Mouse (Mus musculus): ENCODE data around the gene Man2b1. TPM values are rescaled to one million over a fixed set of nuclear protein-coding genes. Genes with fewer than 3 reads are reported as not detected.
"Not testable (repeated sequence)": the region's sequence is repeated elsewhere in the genome, so short reads cannot be mapped to it uniquely, and the experiment has no call there.

The Man2b1 gene
- polyA plus RNA-seq, 1 experiment from 2014 or later: 40.1 TPM

- 74% methylated on average over 9 of the region's 9 CpGs for WGBS
- Histone ChIP-seq H3K36me3 (peaks cover 40% of the 10 kb centered on the region), H3K27ac (no peak overlapping the region), H3K4me3 (no peak overlapping the region), H3K9me3 (no peaks in the 10 kb centered on the region), H3K4me2 (no peak overlapping the region), H3K4me1 (peaks cover 14% of the 10 kb centered on the region), H3K9ac (no peak overlapping the region), H3K27me3 (no peaks in the 10 kb centered on the region)
- no peak for ATAC-seq (ENCODE audit: borderline replicate concordance, extremely low read depth, low FRiP score, low TSS enrichment)
Observed at GRCm38 (mm10) chr8:85076001-85076400, 7.1 kb upstream of the Man2b1 start.

DNA sequence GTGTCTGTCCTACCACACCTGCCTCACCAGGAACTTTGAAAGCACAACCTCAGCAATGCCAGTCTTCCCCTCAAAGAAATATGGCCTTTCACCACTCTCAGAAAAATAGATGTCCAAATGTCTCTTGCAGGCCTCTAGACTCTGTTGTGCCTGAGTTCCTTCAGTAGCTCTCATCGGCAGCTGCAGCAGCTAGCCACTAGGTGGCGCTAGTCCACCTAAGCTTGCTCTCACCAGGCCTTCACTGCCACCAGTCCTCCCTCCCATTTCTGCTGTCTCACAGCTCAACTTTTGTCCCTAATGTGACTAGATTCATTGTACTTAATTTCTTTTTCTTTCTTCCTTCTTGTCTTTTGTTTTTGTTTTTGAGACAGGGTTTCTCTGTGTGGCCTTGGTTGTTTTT is 6.1 kb upstream of the Man2b1 start:
- no peak overlapping the region for H3K9ac ChIP-seq
- 0% methylated on average over 2 of the region's 2 CpGs for WGBS
- peaks cover 40% of the 10 kb centered on the region for H3K36me3 ChIP-seq

GRCm38 (mm10) chr8:85080214-85080531 is 2.9 kb upstream of the Man2b1 start:
- Histone ChIP-seq H3K4me3 (peak overlapping the region; percentile 74), H3K27me3 (no peaks in the 10 kb centered on the region), H3K4me2 (peak overlapping the region; percentile 84), H3K27ac (0 out of 2 replicates have a peak overlapping the region, but pooled peaks have one; percentile 89), H3K9me3 (no peaks in the 10 kb centered on the region), H3K4me1 (peaks cover 23% of the 10 kb centered on the region), H3K9ac (peak overlapping the region; percentile 83), H3K36me3 (peaks cover 23% of the 10 kb centered on the region)
- WGBS: under 1% methylated on average over 25 of the region's 25 CpGs
- no peak for ATAC-seq (ENCODE audit: borderline replicate concordance, extremely low read depth, low FRiP score, low TSS enrichment)

More for the DNA sequence above, 6.1 kb upstream of the Man2b1 start:
- Histone ChIP-seq H3K27me3 (no peaks in the 10 kb centered on the region), H3K4me1 (peaks cover 17% of the 10 kb centered on the region), H3K9me3 (no peaks in the 10 kb centered on the region), H3K4me2 (no peak overlapping the region), H3K4me3 (no peak overlapping the region), H3K27ac (no peak overlapping the region)
- no peak for ATAC-seq (ENCODE audit: borderline replicate concordance, extremely low read depth, low FRiP score, low TSS enrichment)

- Histone ChIP-seq H3K27me3 (no peaks in the 10 kb centered on the region), H3K4me3 (peak within 1 kb of the TSS; percentile 74), H3K27ac (peak within 1 kb of the TSS; percentile 89), H3K4me1 (peaks cover 23% of the 10 kb centered on the region), H3K4me2 (peak within 1 kb of the TSS; percentile 84), H3K36me3 (peaks cover 20% of the 10 kb centered on the region), H3K9me3 (no peaks in the 10 kb centered on the region), H3K9ac (peak within 1 kb of the TSS; percentile 83)
- WGBS: 0% methylated on average over 30 of the region's 30 CpGs
- ATAC-seq (ENCODE audit: borderline replicate concordance, extremely low read depth, low FRiP score, low TSS enrichment): peak; percentile 21; the same call in 1 of the 2 replicates
Observed at GRCm38 (mm10) chr8:85080532-85081215, 2.4 kb upstream of the Man2b1 start, which contains the start of gene Wdr83os. TSS of gene Wdr83os (plus strand) at chr8:85080740.

DNA sequence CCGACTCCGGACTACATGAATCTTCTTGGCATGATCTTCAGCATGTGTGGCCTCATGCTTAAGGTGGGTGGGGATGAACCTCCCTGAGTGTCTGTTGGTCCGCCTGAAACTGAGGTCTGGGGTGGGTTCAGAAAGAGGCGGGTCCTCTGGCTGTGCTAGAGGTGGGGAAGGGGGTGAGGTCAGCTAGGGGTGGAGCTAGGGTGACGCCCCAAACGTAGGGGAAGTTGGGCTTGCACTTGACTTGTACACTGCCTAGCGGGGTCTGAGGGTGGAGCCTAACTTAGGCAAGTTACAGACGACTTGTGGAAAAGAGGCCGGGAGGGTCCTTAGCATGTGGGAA is 1.9 kb upstream of the Man2b1 start, which contains the start of gene Wdr83:
TSS of gene Wdr83 (minus strand) at position 91 of the 340 bp plus-strand sequence.
- Histone ChIP-seq H3K4me1 (peaks cover 23% of the 10 kb centered on the region), H3K27me3 (no peaks in the 10 kb centered on the region), H3K9me3 (no peaks in the 10 kb centered on the region), H3K4me3 (peak within 1 kb of the TSS; percentile 74), H3K36me3 (peaks cover 18% of the 10 kb centered on the region), H3K27ac (peak within 1 kb of the TSS; percentile 89), H3K4me2 (peak within 1 kb of the TSS; percentile 84), H3K9ac (peak within 1 kb of the TSS; percentile 83)
- peak; percentile 52 for ATAC-seq (ENCODE audit: borderline replicate concordance, extremely low read depth, low FRiP score, low TSS enrichment)
- 3% methylated on average over 9 of the region's 9 CpGs for WGBS

GRCm38 (mm10) chr8:85082169-85082568 is 901 bp upstream of the Man2b1 start:
- H3K27ac ChIP-seq; H3K4me3 ChIP-seq; ATAC-seq (ENCODE audit: borderline replicate concordance, extremely low read depth, low FRiP score, low TSS enrichment); H3K9ac ChIP-seq; H3K27me3 ChIP-seq; H3K9me3 ChIP-seq: not testable (repeated sequence)
- WGBS: 88% methylated on average over 4 of the region's 4 CpGs
- Histone ChIP-seq H3K36me3 (peaks cover 18% of the 10 kb centered on the region), H3K4me2 (peak overlapping the region; percentile 84; the same call in 1 of the 2 replicates), H3K4me1 (peaks cover 23% of the 10 kb centered on the region)

DNA sequence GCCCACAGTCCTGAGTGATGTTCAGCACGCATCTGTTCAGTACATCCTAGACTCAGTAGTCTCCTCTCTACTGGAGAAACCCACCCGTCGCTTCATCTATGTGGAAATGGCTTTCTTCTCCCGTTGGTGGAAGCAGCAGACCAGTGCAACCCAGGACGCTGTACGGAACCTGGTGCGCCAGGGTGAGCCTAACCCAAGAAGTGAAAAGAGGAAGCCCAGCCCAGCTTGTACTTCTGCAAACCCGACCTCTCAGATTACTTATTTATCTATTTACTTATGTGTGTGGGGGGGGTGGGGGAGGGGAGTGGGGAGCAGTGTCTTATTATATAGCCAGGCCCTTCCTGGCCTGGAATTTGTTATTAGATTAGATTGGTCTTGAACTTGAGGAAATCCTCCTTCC is 1.6 kb downstream of the Man2b1 start:
- H3K4me2 ChIP-seq: no peak overlapping the region

GRCm38 (mm10) chr8:85086238-85086637 is 3.2 kb downstream of the Man2b1 start:
- no peaks in the 10 kb centered on the region for H3K9me3 ChIP-seq
- 80% methylated on average over 3 of the region's 3 CpGs for WGBS
- H3K9ac ChIP-seq: no peak overlapping the region
- no peak overlapping the region for H3K4me2 ChIP-seq
- no peak overlapping the region for H3K4me3 ChIP-seq
- H3K27ac ChIP-seq: no peak overlapping the region
- ATAC-seq (ENCODE audit: borderline replicate concordance, extremely low read depth, low FRiP score, low TSS enrichment): no peak
- no peaks in the 10 kb centered on the region for H3K27me3 ChIP-seq
- peaks cover 32% of the 10 kb centered on the region for H3K36me3 ChIP-seq
- peaks cover 23% of the 10 kb centered on the region for H3K4me1 ChIP-seq

More for the DNA sequence above, 1.6 kb downstream of the Man2b1 start:
- Histone ChIP-seq H3K4me3 (no peak overlapping the region), H3K27me3 (no peaks in the 10 kb centered on the region), H3K9me3 (no peaks in the 10 kb centered on the region), H3K4me1 (peaks cover 23% of the 10 kb centered on the region), H3K27ac (no peak overlapping the region), H3K9ac (no peak overlapping the region), H3K36me3 (peaks cover 29% of the 10 kb centered on the region)
- WGBS: 88% methylated on average over 8 of the region's 8 CpGs
- no peak for ATAC-seq (ENCODE audit: borderline replicate concordance, extremely low read depth, low FRiP score, low TSS enrichment)

GRCm38 (mm10) chr8:85088771-85089170 is 5.7 kb downstream of the Man2b1 start:
- Histone ChIP-seq H3K4me2 (no peak overlapping the region), H3K4me3 (no peak overlapping the region), H3K36me3 (peaks cover 39% of the 10 kb centered on the region), H3K27ac (no peak overlapping the region), H3K4me1 (peaks cover 4% of the 10 kb centered on the region), H3K27me3 (no peaks in the 10 kb centered on the region), H3K9ac (no peak overlapping the region), H3K9me3 (no peaks in the 10 kb centered on the region)
- WGBS: 76% methylated on average over 2 of the region's 2 CpGs
- no peak for ATAC-seq (ENCODE audit: borderline replicate concordance, extremely low read depth, low FRiP score, low TSS enrichment)

GRCm38 (mm10) chr8:85090856-85091255 is 7.8 kb downstream of the Man2b1 start:
- no peaks in the 10 kb centered on the region for H3K4me1 ChIP-seq
- ATAC-seq (ENCODE audit: borderline replicate concordance, extremely low read depth, low FRiP score, low TSS enrichment): no peak
- no peak overlapping the region for H3K9ac ChIP-seq
- 79% methylated on average over 11 of the region's 11 CpGs for WGBS
- H3K4me3 ChIP-seq: no peak overlapping the region
- no peaks in the 10 kb centered on the region for H3K9me3 ChIP-seq
- no peak overlapping the region for H3K27ac ChIP-seq
- H3K27me3 ChIP-seq: no peaks in the 10 kb centered on the region
- no peak overlapping the region for H3K4me2 ChIP-seq
- H3K36me3 ChIP-seq: peaks cover 49% of the 10 kb centered on the region

DNA sequence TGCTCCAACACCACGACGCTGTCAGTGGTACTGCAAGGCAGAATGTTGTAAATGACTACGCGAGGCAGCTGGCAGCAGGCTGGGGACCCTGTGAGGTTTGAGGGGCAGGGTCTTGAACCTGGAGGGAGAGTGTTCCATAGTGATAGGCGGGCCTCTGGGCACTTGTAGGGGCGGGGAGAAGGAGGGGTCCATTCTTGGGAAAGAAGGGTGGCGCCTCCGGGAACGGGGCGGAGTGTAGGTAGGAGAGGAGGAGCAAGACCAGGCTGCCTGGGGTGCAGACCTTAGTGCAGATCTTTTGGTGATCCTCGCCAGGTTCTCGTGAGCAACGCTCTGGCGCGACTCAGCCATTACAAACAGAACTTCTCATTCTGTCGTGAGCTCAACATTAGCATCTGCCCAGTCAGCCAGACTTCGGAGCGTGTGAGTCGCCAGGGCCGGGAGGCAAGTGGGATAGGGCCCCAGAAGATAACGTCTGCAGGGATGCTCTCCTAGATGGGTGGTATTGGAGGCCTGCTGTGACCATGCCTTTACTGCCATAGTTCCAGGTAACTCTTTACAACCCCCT is 8.5 kb downstream of the Man2b1 start:
- H3K36me3 ChIP-seq: peaks cover 53% of the 10 kb centered on the region

GRCm38 (mm10) chr8:85095051-85095450 is 12.0 kb downstream of the Man2b1 start:
- no peak overlapping the region for H3K4me2 ChIP-seq
- no peak overlapping the region for H3K27ac ChIP-seq
- no peak overlapping the region for H3K9ac ChIP-seq
- no peaks in the 10 kb centered on the region for H3K4me1 ChIP-seq
- H3K4me3 ChIP-seq: no peak overlapping the region
- 86% methylated on average over 13 of the region's 13 CpGs for WGBS
- H3K36me3 ChIP-seq: peaks cover 46% of the 10 kb centered on the region; the same call in 1 of the 2 replicates
- no peaks in the 10 kb centered on the region for H3K9me3 ChIP-seq
- no peak for ATAC-seq (ENCODE audit: borderline replicate concordance, extremely low read depth, low FRiP score, low TSS enrichment)
- no peaks in the 10 kb centered on the region for H3K27me3 ChIP-seq

More for the DNA sequence above, 8.5 kb downstream of the Man2b1 start:
- 40% methylated on average over 21 of the region's 21 CpGs for WGBS
- H3K27me3 ChIP-seq: no peaks in the 10 kb centered on the region
- no peak overlapping the region for H3K9ac ChIP-seq
- no peak overlapping the region for H3K4me2 ChIP-seq
- no peak for ATAC-seq (ENCODE audit: borderline replicate concordance, extremely low read depth, low FRiP score, low TSS enrichment)
- no peak overlapping the region for H3K27ac ChIP-seq
- H3K4me1 ChIP-seq: no peaks in the 10 kb centered on the region
- no peaks in the 10 kb centered on the region for H3K9me3 ChIP-seq
- H3K4me3 ChIP-seq: no peak overlapping the region

All from lung, embryonic 15.5 days (tissue).